Mouse (Mus musculus): ENCODE measurements around the gene Rnase11. TPM values are rescaled to one million over a fixed set of nuclear protein-coding genes. Genes with fewer than 3 reads are reported as not detected.

Rnase11 gene
- total RNA-seq, 2 experiments from 2014 or later: not detected

DNA sequence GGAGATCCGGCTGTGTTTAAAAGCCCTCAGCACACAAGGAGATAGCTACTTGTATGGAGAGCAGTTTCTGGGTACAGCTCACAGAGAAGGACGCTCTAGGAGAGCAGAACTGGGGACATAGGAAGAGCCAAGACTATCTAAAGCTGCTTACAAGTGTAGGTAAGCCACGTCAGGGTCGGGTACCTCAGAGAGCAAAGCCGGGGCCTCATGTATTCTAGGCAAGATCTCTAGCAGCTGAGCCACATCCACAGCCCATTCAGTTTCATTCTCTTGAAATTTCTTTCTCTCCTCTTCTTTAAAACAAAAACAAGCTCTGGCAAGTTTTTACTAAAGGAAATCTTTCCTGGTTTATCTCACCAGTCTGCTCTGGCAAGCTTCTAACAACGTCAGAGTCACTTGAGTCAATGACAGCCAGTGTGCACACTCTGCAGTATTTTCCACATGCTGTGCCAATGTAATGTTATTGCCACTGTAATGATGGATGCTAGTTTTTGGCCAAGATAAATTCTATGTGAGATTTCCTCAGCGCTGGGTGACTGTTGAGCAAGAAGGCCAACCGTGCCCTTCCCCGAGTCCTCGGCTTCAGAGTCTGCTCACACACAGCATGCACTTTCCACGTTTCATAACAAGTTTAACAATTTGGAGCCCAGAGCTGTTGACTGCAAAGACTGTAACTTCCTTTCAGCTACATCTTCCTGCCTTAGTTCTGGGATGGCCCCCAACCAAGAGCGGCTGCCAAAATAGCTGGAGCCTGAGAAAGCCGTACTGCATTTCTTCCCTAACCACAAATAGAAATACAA is 41.8 kb downstream of the Rnase11 start:
- peak; percentile 74 for DNase-seq

GRCm38 (mm10) chr14:51007152-51007801 is 42.7 kb downstream of the Rnase11 start, which contains the start of gene Rnase10:
Gene Rnase10 (plus strand): TSS chr14:51007751.
- no peak for DNase-seq

Other genes starting within 250 kb of the Rnase11 start
- under 1 TPM in 1 of 2 experiments, not detected in 1; 0.18 TPM for gene Ccnb1ip1, start 242.4 kb downstream of the Rnase11 start, total RNA-seq (2021)
- 10 to 100 TPM; 25.5 to 26.8 TPM for gene Parp2, start 242.3 kb downstream of the Rnase11 start, total RNA-seq (2021)
- 10 to 100 TPM in 1 of 2 experiments, 1 to 10 TPM in 1; 9.3 to 12.3 TPM for gene Tep1, start 179.6 kb downstream of the Rnase11 start, total RNA-seq (2021)
- 1 to 10 TPM in 1 of 2 experiments, under 1 TPM in 1; 0.86 to 1.1 TPM for gene Klhl33, start 152.7 kb downstream of the Rnase11 start, total RNA-seq (2021)
- gene Osgep, start 125.3 kb downstream of the Rnase11 start, total RNA-seq (2021): 10 to 100 TPM; 64.2 to 65.8 TPM
- gene Apex1, start 125.2 kb downstream of the Rnase11 start, total RNA-seq (2021): 10 to 100 TPM; 49.5 to 52.9 TPM
- gene Pip4p1, start 119.3 kb downstream of the Rnase11 start, total RNA-seq (2021): 10 to 100 TPM; 25.7 to 27.2 TPM
- 10 to 100 TPM; 11.1 to 13.9 TPM for gene Pnp, start 119.1 kb downstream of the Rnase11 start, total RNA-seq (2021)
- 10 to 100 TPM; 11.1 to 15.0 TPM for gene Gm49342, start 105.6 kb downstream of the Rnase11 start, total RNA-seq (2021)
- 1 to 10 TPM in 1 of 2 experiments, under 1 TPM in 1; 0.81 to 1.2 TPM for gene Pnp2, start 94.2 kb downstream of the Rnase11 start, total RNA-seq (2021)
- under 1 TPM in 1 of 2 experiments, not detected in 1; 0.17 TPM for gene Rnase10, start 42.4 kb downstream of the Rnase11 start, total RNA-seq (2021)
- gene Rnase9, start 8.3 kb downstream of the Rnase11 start, total RNA-seq (2021): not detected
- gene Rnase12, start 7.5 kb upstream of the Rnase11 start, total RNA-seq (2021): not detected
- gene Olfr750, start 24.3 kb upstream of the Rnase11 start, total RNA-seq (2021): not detected
- 10 to 100 TPM; 30.4 to 31.7 TPM for gene Rnase4, start 40.9 kb upstream of the Rnase11 start, total RNA-seq (2021)
- 1 to 10 TPM; 2.2 to 3.3 TPM for gene Ang, start 41.0 kb upstream of the Rnase11 start, total RNA-seq (2021)
- gene Eddm3b, start 64.3 kb upstream of the Rnase11 start, total RNA-seq (2021): not detected
- under 1 TPM; 0.34 to 0.69 TPM for gene Rnase6, start 73.7 kb upstream of the Rnase11 start, total RNA-seq (2021)
- gene Rnase1, start 96.6 kb upstream of the Rnase11 start, total RNA-seq (2021): under 1 TPM; 0.55 to 0.99 TPM
- not detected for gene Rnase2b, start 112.1 kb upstream of the Rnase11 start, total RNA-seq (2021)
- gene Ang2, start 149.0 kb upstream of the Rnase11 start, total RNA-seq (2021): not detected
- gene Ear14, start 153.2 kb upstream of the Rnase11 start, total RNA-seq (2021): not detected
- gene Rnase2a, start 205.9 kb upstream of the Rnase11 start, total RNA-seq (2021): not detected

All from heart, postnatal 4 days (tissue).